Mouse (Mus musculus) midbrain, postnatal 0 days (tissue): Measurements from ENCODE around the gene She. TPM values are rescaled to one million over a fixed set of nuclear protein-coding genes. Genes with fewer than 3 reads are reported as not detected.
"Not testable (repeated sequence)": the region's sequence is repeated elsewhere in the genome, so short reads cannot be mapped to it uniquely, and the experiment has no call there.

Source experiments
- ATAC-seq: fragments of 200-750 bp; cut with Nextera tagmentation; 2 replicates; pipeline ENCODE4 v1.8.0; 2017; ENCODE audit warnings: moderate number of reproducible peaks, mild to moderate bottlenecking, moderate TSS enrichment, moderate library complexity; ENCODE audit not compliant: low FRiP score
- DNase-seq: peaks from one replicate; pipeline ENCODE4 v3.0.0-alpha.2; 2015; ENCODE audit warnings: low spot score
- H3K27ac ChIP-seq: fragments of 300-500 bp; sonication (generic); 2 replicates; pipeline ENCODE4 v1.5.1; 2014; ENCODE audit warnings: low read depth, mild to moderate bottlenecking, low read length, mixed read lengths
- H3K27me3 ChIP-seq: fragments of 300-500 bp; sonication (generic); 2 replicates; pipeline ENCODE4 v1.6.1; 2014; ENCODE audit warnings: low read length, control low read depth, mixed read lengths; ENCODE audit not compliant: insufficient read depth
- H3K36me3 ChIP-seq: fragments of 300-500 bp; sonication (generic); 2 replicates; pipeline ENCODE4 v1.6.1; 2014; ENCODE audit warnings: low read length, control low read depth, mixed read lengths; ENCODE audit not compliant: insufficient read depth
- H3K4me1 ChIP-seq: fragments of 300-500 bp; sonication (generic); 2 replicates; pipeline ENCODE4 v1.6.1; 2014; ENCODE audit warnings: mild to moderate bottlenecking, control low read depth, antibody characterized with exemption, low read length, mixed read lengths; ENCODE audit not compliant: insufficient read depth
- H3K4me2 ChIP-seq: fragments of 300-500 bp; sonication (generic); 2 replicates; pipeline ENCODE4 v1.6.1; 2014; ENCODE audit warnings: low read depth, mild to moderate bottlenecking, low read length, mixed read lengths; ENCODE audit not compliant: poor library complexity, severe bottlenecking
- H3K4me3 ChIP-seq: fragments of 300-500 bp; sonication (generic); 2 replicates; pipeline ENCODE4 v1.5.1; 2014; ENCODE audit warnings: low read depth, mild to moderate bottlenecking, low read length, moderate library complexity
- H3K9ac ChIP-seq: fragments of 300-500 bp; sonication (generic); replicated peaks from 2 replicates; pipeline ENCODE4 v1.6.1; 2014; ENCODE audit warnings: mild to moderate bottlenecking, low read length, moderate library complexity, mixed read lengths; ENCODE audit not compliant: poor library complexity, severe bottlenecking
- H3K9me3 ChIP-seq: fragments of 300-500 bp; sonication (generic); 2 replicates; pipeline ENCODE4 v1.6.1; 2016; ENCODE audit warnings: low read length, control low read depth
- CTCF ChIP-seq: IDR thresholded peaks from 2 replicates; pipeline ENCODE4 v1.5.1; 2016; ENCODE audit warnings: antibody characterized with exemption, mild to moderate bottlenecking
- WGBS: fragments of 180-500 bp; shearing (Covaris S2); extraction: QIAGEN DNeasy Blood & Tissue Kit; methylation state at CpG from one replicate; pipeline ENCODE4 v1.1.7; 2014; 5-methylcytosine and 5-hydroxymethylcytosine counted together
- polyA plus RNA-seq: library from polyadenylated mRNA; unstranded; fragments of >200 nt; fragmentation: Nextera tagmentation; extraction: Ambion mirVana; gene quantifications from 2 replicates; pipeline ENCODE4 v1.2.1, GENCODE M21; 2015
- total RNA-seq: library from RNA; depleted of rRNA; stranded (reverse); fragments of >200 nt; gene quantifications from 2 replicates; pipeline ENCODE4 v1.2.3, GENCODE M21; 2014

The She gene
- total and polyA plus RNA-seq, 2 experiments from 2014 or later: 1.0 to 1.8 TPM

DNA sequence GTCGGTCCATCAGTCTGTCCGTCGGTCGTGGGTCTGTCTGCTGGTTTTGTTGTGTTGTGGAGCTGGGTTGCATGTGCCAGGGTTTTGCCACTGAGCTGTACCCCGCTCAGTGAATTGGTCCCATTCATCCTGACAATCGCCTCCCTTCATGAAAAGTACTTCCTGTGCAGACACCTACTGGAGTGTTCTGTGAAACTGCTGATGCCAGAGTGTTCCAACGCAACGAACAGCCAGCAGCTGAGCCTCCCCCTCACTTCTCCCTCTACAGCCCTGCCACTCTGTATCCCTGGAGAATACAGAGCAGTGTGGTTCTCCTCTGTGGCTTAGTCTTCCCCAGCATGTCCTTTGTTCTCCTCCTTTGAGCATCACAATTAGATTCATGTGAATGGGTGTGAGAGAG lies 27.7 kb downstream of the She start:
- 66% methylated on average over 8 of the region's 8 CpGs for WGBS
- peak; percentile 66 for DNase-seq
- peak; percentile 64; the same call in 1 of the 2 replicates for ATAC-seq
- H3K4me2 ChIP-seq: no peak overlapping the region
- no peaks in the 10 kb centered on the region for H3K9me3 ChIP-seq
- no peaks in the 10 kb centered on the region for H3K27me3 ChIP-seq
- H3K4me1 ChIP-seq: no peaks in the 10 kb centered on the region
- H3K4me3 ChIP-seq: no peak overlapping the region
- TF ChIP-seq CTCF: no peak; the same call in 1 of the 2 replicates
- H3K9ac ChIP-seq: 0 out of 2 replicates have a peak overlapping the region, but pooled peaks have one; percentile 14
- H3K36me3 ChIP-seq: no peaks in the 10 kb centered on the region
- H3K27ac ChIP-seq: no peak overlapping the region

DNA sequence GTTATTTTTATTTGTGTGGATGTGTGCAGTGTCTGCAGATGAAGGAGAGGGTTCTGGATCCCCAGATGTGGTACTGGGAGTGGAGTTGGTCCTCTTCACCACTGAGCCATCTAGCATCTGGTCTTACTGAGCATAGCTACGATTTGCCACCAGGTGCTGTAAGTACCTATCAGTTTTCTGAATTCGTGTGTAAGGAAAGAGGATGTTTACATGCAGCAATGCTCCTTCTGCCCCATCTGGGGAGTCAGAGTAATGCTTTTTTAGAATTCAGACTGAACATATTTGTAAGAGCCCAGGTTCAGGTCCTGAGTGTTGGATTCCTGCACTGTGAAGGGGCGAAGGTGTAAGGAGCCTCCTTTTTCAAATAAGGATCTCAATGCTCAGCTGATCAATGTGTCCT lies 28.8 kb downstream of the She start:
- no peak for ATAC-seq
- Histone ChIP-seq H3K36me3 (no peaks in the 10 kb centered on the region), H3K4me2 (no peak overlapping the region), H3K9ac (no peak overlapping the region), H3K4me3 (no peak overlapping the region), H3K9me3 (no peaks in the 10 kb centered on the region), H3K27ac (no peak overlapping the region), H3K4me1 (no peaks in the 10 kb centered on the region), H3K27me3 (no peaks in the 10 kb centered on the region)
- DNase-seq: no peak
- 74% methylated on average over 3 of the region's 3 CpGs for WGBS
- TF ChIP-seq CTCF: peak; percentile 42

DNA sequence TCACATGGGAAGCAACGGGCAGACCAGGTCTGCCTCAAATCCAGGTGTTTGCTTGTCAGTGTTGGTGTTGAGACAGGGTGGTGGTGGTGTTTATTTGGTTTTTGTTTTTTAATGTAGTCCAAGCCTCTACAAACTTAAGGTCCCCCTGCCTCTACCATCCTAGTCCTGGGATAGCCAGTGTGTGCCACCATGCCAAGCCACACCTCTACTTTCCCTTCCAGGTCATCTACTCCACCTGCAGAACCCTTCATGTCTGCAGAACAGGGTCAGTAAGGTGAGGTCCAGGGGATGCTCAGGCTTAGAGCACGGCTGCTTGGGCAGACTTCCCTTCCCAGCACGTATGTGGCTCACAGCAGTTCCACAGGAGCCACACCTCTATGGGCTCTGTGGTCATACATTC lies 29.2 kb downstream of the She start:
- ATAC-seq (no peak), DNase-seq (no peak)
- H3K4me1 ChIP-seq: no peaks in the 10 kb centered on the region
- no peak overlapping the region for H3K27ac ChIP-seq
- no peaks in the 10 kb centered on the region for H3K27me3 ChIP-seq
- no peak overlapping the region for H3K9ac ChIP-seq
- no peak overlapping the region for H3K4me3 ChIP-seq
- H3K36me3 ChIP-seq: no peaks in the 10 kb centered on the region
- H3K9me3 ChIP-seq: no peaks in the 10 kb centered on the region
- H3K4me2 ChIP-seq: no peak overlapping the region
- TF ChIP-seq CTCF: no peak
- WGBS: 70% methylated on average over 3 of the region's 3 CpGs

DNA sequence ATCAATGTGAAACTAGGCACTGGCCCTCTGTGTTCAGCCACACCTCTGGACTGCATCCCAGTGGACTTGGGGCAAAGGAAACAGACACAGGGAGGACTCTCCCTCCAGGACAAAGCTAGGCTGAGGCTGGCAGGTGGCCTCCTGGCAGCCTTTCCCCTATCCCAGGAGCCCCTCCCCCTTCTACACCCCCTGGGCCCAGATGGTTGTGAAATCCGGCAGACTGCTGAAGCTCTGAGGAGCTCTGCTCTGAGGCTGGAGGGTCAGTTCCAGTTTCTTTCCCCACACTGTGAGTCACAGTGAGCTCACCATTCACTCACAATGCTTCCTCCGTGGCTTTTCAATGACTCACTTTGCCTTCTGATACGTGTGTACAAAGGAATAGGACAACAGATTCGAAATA lies 29.9 kb downstream of the She start:
- 12% methylated on average over 4 of the region's 4 CpGs for whole genome bisulfite sequencing
- no peak overlapping the region for H3K4me3 ChIP-seq
- no peak overlapping the region for H3K27ac ChIP-seq
- H3K4me2 ChIP-seq: no peak overlapping the region
- no peaks in the 10 kb centered on the region for H3K36me3 ChIP-seq
- ATAC-seq (no peak), DNase-seq (peak; percentile 71)
- H3K27me3 ChIP-seq: no peaks in the 10 kb centered on the region
- no peaks in the 10 kb centered on the region for H3K9me3 ChIP-seq
- H3K9ac ChIP-seq: no peak overlapping the region
- TF ChIP-seq CTCF: no peak
- H3K4me1 ChIP-seq: no peaks in the 10 kb centered on the region

DNA sequence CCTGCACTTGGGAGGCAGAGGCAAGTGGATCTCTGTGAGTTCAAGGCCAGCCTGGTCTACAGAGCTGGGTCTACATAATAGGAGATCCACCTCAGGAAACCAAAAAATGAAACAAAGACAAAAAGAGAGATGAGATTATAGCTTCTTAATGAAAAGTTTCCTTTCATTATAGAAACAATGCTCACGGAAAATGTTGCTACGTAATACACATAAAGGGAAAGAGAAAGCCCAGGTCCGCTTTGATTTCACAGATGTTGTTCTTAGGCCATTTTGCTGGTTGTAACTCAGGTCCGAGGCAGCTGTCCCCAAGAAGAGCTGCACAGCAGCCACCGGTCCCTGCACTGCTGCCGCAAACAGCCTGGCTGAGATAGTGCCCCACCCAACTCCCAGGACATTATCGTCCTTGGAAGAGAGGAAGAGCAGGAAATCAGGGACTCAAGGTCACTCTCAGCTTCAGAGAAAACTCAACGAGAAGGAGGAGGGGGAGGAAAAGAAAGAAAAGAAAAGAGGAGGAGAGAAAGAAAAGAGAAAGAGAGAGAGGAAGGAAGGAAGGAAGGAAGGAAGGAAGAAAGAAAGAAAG lies 31.1 kb downstream of the She start:
- no peaks in the 10 kb centered on the region for H3K27me3 ChIP-seq
- H3K4me2 ChIP-seq: no peak overlapping the region
- H3K9ac ChIP-seq: no peak overlapping the region
- WGBS: 84% methylated on average over 8 of the region's 8 CpGs
- no peaks in the 10 kb centered on the region for H3K36me3 ChIP-seq
- no peak for TF ChIP-seq CTCF
- no peaks in the 10 kb centered on the region for H3K4me1 ChIP-seq
- no peaks in the 10 kb centered on the region for H3K9me3 ChIP-seq
- no peak overlapping the region for H3K27ac ChIP-seq
- H3K4me3 ChIP-seq: no peak overlapping the region
- no peak for DNase-seq
- ATAC-seq: no peak

DNA sequence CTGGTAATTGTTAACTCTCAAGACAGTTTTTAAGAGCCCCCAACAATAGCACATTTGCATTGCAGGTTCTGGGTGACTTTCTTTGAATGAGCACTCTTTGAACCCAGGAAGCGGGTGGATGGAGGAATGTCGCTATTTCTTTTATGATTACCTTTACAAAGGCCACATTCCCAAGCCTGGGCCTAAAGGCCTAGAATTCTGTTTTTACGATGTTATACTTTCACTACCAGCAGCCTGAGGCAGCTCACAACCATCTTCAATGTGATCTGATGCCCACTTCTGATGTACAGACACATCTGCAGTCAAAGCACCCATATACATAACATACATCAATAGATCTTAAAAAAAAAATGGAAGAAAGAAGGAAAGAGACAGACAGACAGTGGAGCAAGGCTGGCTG lies 32.1 kb downstream of the She start:
- not testable (repeated sequence) for H3K9me3 ChIP-seq, H3K9ac ChIP-seq, DNase-seq, ATAC-seq, H3K36me3 ChIP-seq, H3K27ac ChIP-seq, H3K4me2 ChIP-seq, H3K4me3 ChIP-seq, H3K27me3 ChIP-seq, H3K4me1 ChIP-seq
- WGBS: 87% methylated on average over 3 of the region's 3 CpGs
